Mouse (Mus musculus) myocyte (in vitro differentiated cells): ENCODE data around the gene Ubqln2. TPM values are rescaled to one million over a fixed set of nuclear protein-coding genes. Genes with fewer than 3 reads are reported as not detected.

Experiments
- H3K27me3 ChIP-seq: one replicate; pipeline ENCODE4 v1.6.1; 2011; ENCODE audit not compliant: control insufficient read depth, insufficient read depth, insufficient read length
- H3K36me3 ChIP-seq: one replicate; pipeline ENCODE4 v1.6.1; 2011; ENCODE audit not compliant: control insufficient read depth, insufficient read depth
- H3K4me2 ChIP-seq: one replicate; pipeline ENCODE4 v1.6.1; 2011; ENCODE audit warnings: low read depth, control low read depth
- H3K4me3 ChIP-seq: one replicate; pipeline ENCODE4 v1.5.1; 2011; ENCODE audit warnings: mild to moderate bottlenecking, control low read depth, moderate library complexity
- H3K79me2 ChIP-seq: one replicate; pipeline ENCODE4 v1.6.1; 2011; ENCODE audit not compliant: control insufficient read depth, insufficient read depth
- H3ac ChIP-seq: one replicate; pipeline ENCODE4 v1.6.1; 2011; ENCODE audit not compliant: control insufficient read depth, insufficient read length
- CEBPB ChIP-seq: IDR thresholded peaks from 2 replicates; pipeline ENCODE4 v1.6.1; 2011; ENCODE audit warnings: mild to moderate bottlenecking, moderate library complexity; ENCODE audit not compliant: poor library complexity, insufficient read depth, severe bottlenecking
- E2F4 ChIP-seq: IDR thresholded peaks from one replicate; pipeline ENCODE4 v1.6.1; 2011; ENCODE audit warnings: mild to moderate bottlenecking, control low read depth, moderate library complexity; ENCODE audit not compliant: insufficient read depth
- MAX ChIP-seq: IDR thresholded peaks from one replicate; pipeline ENCODE4 v1.6.1; 2011; ENCODE audit warnings: low read depth, mild to moderate bottlenecking, control low read depth
- MYOD1 ChIP-seq, 3 experiments: IDR thresholded peaks; one replicate each; pipeline ENCODE4 v1.6.1; 2011; ENCODE audit warnings: control low read depth in 2 of 3, low read depth in 2 of 3, mild to moderate bottlenecking in 2 of 3, moderate library complexity in 1 of 3; ENCODE audit not compliant: insufficient read length in 2 of 3, control insufficient read depth in 1 of 3
- MYOG ChIP-seq, 3 experiments: IDR thresholded peaks; one replicate each; pipeline ENCODE4 v1.6.1; 2011; ENCODE audit warnings: control low read depth in 2 of 3, low read depth in 2 of 3, mild to moderate bottlenecking in 2 of 3; ENCODE audit not compliant: insufficient read length in 2 of 3, control insufficient read depth in 1 of 3, insufficient read depth in 1 of 3
- POLR2A ChIP-seq: IDR thresholded peaks from one replicate; pipeline ENCODE4 v1.6.1; 2011; ENCODE audit warnings: low read depth, mild to moderate bottlenecking, control low read depth, moderate library complexity; ENCODE audit not compliant: insufficient read length
- POLR2AphosphoS2 ChIP-seq: IDR thresholded peaks from one replicate; pipeline ENCODE4 v1.6.1; 2011; ENCODE audit warnings: low read depth, control low read depth; ENCODE audit not compliant: insufficient read length
- REST ChIP-seq: IDR thresholded peaks from one replicate; pipeline ENCODE4 v1.6.1; 2011; ENCODE audit warnings: mild to moderate bottlenecking, control low read depth, moderate library complexity; ENCODE audit not compliant: insufficient read depth, insufficient read length
- SRF ChIP-seq: IDR thresholded peaks from one replicate; pipeline ENCODE4 v1.6.1; 2011; ENCODE audit warnings: low read depth; ENCODE audit not compliant: control insufficient read depth, insufficient read length
- TCF12 ChIP-seq: IDR thresholded peaks from one replicate; pipeline ENCODE4 v1.6.1; 2011; ENCODE audit warnings: mild to moderate bottlenecking, control low read depth; ENCODE audit not compliant: poor library complexity, insufficient read depth, severe bottlenecking
- TCF3 ChIP-seq: IDR thresholded peaks from one replicate; pipeline ENCODE4 v1.6.1; 2011; ENCODE audit warnings: low read depth, control low read depth; ENCODE audit not compliant: insufficient read length
- USF1 ChIP-seq: IDR thresholded peaks from one replicate; pipeline ENCODE4 v1.6.1; 2011; ENCODE audit warnings: low read depth, mild to moderate bottlenecking, control low read depth, moderate library complexity
- polyA plus RNA-seq: library from polyadenylated mRNA; unstranded; fragments of >200 nt; fragmentation: generic; extraction: Trizol; gene quantifications from one replicate; pipeline ENCODE4 v1.2.1, GENCODE M21; 2012; ENCODE audit warnings: missing spikeins

The Ubqln2 gene
- 19.9 TPM for polyA plus RNA-seq

DNA sequence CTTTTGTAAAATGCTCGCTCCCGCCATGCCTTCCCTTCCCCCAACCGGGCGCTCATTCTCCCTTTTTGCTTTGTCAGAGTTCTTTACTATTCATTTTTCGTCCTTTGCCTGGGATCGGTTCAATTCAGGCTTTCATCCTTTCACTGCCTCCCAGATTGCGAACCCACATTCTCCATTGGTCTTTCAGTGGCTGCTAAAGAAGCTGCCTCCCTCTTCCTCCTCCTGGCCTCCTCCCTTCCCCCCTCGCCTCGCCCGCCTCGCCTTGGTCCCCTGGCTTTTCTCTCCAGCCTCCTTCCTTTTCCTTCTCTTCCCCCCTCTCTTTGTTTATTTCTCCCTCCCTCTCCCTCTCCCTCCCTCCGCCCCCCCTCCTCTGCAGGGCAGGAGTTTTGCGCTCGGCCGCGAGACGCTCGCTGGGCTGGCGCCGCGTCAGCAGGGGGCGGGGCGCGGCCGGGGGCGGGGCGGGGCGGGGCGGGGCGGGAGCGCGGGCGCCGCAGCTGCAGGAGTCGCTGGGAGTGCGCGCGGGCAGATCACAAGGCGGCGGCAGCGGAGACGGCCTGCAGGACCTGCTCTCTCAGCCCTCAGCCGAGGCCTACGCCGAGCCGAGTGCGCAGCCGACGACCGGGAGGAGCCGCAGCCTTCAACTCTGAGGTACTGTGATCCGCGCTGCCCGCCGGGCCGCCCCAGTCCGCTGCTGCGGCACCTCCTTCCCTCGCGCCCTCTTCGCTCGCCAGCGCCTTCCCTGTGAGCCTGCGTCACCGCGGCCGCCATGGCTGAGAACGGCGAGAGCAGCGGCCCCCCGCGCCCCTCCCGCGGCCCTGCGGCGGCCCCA is at the start of gene Ubqln2:
Gene Ubqln2 (plus strand): TSS at position 540 of the 829 bp plus-strand sequence.
- H3K27me3 ChIP-seq: no peaks in the 10 kb centered on the region
- H3K4me3 ChIP-seq: peak within 1 kb of the TSS; percentile 43
- H3K4me2 ChIP-seq: peak within 1 kb of the TSS; percentile 74
- peaks cover 27% of the 10 kb centered on the region for H3K79me2 ChIP-seq
- peak within 1 kb of the TSS; percentile 55 for H3ac ChIP-seq
- no peaks in the 10 kb centered on the region for H3K36me3 ChIP-seq
- no peak for TF ChIP-seq TCF12
- no peak for TF ChIP-seq CEBPB
- no peak for TF ChIP-seq MAX
- peak in 1 of 3 experiments; percentile 35 for TF ChIP-seq MYOG (IDR thresholded peaks at IDR 0.05; ENCODE audit: control insufficient read depth in 1 of 3, insufficient read depth in 1 of 3, insufficient read length in 2 of 3, low read depth in 2 of 3)
- TF ChIP-seq USF1: no peak
- TF ChIP-seq POLR2A: peak; percentile 92
- TF ChIP-seq SRF: no peak
- TF ChIP-seq TCF3: peak; percentile 14
- peak; percentile 93 for TF ChIP-seq POLR2AphosphoS2
- TF ChIP-seq MYOD1 (IDR thresholded peaks at IDR 0.05; ENCODE audit: control insufficient read depth in 1 of 3, insufficient read length in 2 of 3, low read depth in 2 of 3): peak in 1 of 3 experiments; percentile 1
- peak; percentile 55 for TF ChIP-seq REST
- TF ChIP-seq E2F4: no peak

GRCm38 (mm10) chrX:153451946-153452345 is 46.1 kb upstream of the Ubqln2 start:
- Histone ChIP-seq H3K36me3 (no peaks in the 10 kb centered on the region), H3K4me3 (no peak overlapping the region), H3K4me2 (no peak overlapping the region), H3K79me2 (no peaks in the 10 kb centered on the region), H3ac (no peak overlapping the region), H3K27me3 (no peaks in the 10 kb centered on the region)
- TF ChIP-seq POLR2AphosphoS2 (no peak), TCF12 (no peak), MYOD1 (IDR thresholded peaks at IDR 0.05; ENCODE audit: control insufficient read depth in 1 of 3, insufficient read length in 2 of 3, low read depth in 2 of 3) (no peak), TCF3 (no peak), POLR2A (no peak), MYOG (IDR thresholded peaks at IDR 0.05; ENCODE audit: control insufficient read depth in 1 of 3, insufficient read depth in 1 of 3, insufficient read length in 2 of 3, low read depth in 2 of 3) (no peak), SRF (no peak), CEBPB (no peak), REST (no peak), MAX (no peak), USF1 (no peak), E2F4 (no peak)

DNA sequence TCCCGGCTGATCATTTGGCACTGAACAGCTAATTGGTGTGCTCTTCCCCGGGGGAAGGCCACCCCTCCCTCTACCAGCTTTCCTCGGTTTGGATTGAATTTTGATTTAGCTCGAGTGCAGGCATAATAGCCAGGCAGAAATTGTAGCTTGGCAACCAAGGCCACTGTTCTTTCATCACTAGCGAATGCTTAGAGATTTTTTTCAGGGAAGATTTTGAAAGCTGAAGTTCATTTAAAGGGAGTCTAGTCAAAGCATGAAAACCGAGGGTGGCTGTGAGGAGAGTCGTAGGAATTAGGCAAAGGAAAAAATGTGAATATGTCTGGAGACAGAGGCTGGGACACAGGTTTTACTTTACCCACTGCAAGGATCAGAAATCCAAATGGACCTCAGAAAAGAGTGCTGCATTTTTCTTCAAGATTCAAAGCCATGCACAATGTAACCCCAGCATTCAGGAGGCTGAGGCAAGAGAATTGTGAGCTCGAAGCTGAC is 21.2 kb upstream of the Ubqln2 start:
- H3K4me3 ChIP-seq: no peak overlapping the region
- H3ac ChIP-seq: no peak overlapping the region
- H3K4me2 ChIP-seq: no peak overlapping the region
- no peak for TF ChIP-seq POLR2AphosphoS2
- no peaks in the 10 kb centered on the region for H3K27me3 ChIP-seq
- H3K36me3 ChIP-seq: no peaks in the 10 kb centered on the region
- H3K79me2 ChIP-seq: no peaks in the 10 kb centered on the region

GRCm38 (mm10) chrX:153492326-153492725 is 5.7 kb upstream of the Ubqln2 start:
- Histone ChIP-seq H3K4me2 (no peak overlapping the region), H3K79me2 (no peaks in the 10 kb centered on the region), H3ac (no peak overlapping the region), H3K27me3 (no peaks in the 10 kb centered on the region), H3K4me3 (no peak overlapping the region), H3K36me3 (no peaks in the 10 kb centered on the region)
- TF ChIP-seq SRF (no peak), MYOG (IDR thresholded peaks at IDR 0.05; ENCODE audit: control insufficient read depth in 1 of 3, insufficient read depth in 1 of 3, insufficient read length in 2 of 3, low read depth in 2 of 3) (no peak), REST (no peak), MAX (no peak), TCF3 (no peak), POLR2AphosphoS2 (no peak), CEBPB (no peak), MYOD1 (IDR thresholded peaks at IDR 0.05; ENCODE audit: control insufficient read depth in 1 of 3, insufficient read length in 2 of 3, low read depth in 2 of 3) (no peak), POLR2A (no peak), USF1 (no peak), E2F4 (no peak), TCF12 (no peak)
